Mouse (Mus musculus): ENCODE measurements around the gene Arhgef17. TPM values are rescaled to one million over a fixed set of nuclear protein-coding genes. Genes with fewer than 3 reads are reported as not detected.

Arhgef17 gene
- 10 to 100 TPM in 1 of 2 experiments, 1 to 10 TPM in 1; 7.0 to 54.2 TPM for polyA plus RNA-seq (2012; fragmentation: generic; extraction: Trizol)

GRCm38 (mm10) chr7:100931926-100932480 is at the start of gene Arhgef17:
TSS of gene Arhgef17 (minus strand) at chr7:100932107.

GRCm38 (mm10) chr7:100974135-100974903 is 42.4 kb upstream of the Arhgef17 start, which contains the start of gene P2ry6:
TSS of gene P2ry6 (minus strand) at chr7:100974649.

GRCm38 (mm10) chr7:100862828-100863638 is 68.9 kb downstream of the Arhgef17 start, which contains the start of gene Relt:
TSS of gene Relt (minus strand) at chr7:100863446.

Other genes starting within 250 kb of the Arhgef17 start
- gene Fam168a, start 225.5 kb downstream of the Arhgef17 start, polyA plus RNA-seq (2012; fragmentation: generic; extraction: Trizol): 10 to 100 TPM in 1 of 2 experiments, 1 to 10 TPM in 1; 3.7 to 24.4 TPM
- 1 to 10 TPM; 4.5 to 4.6 TPM for gene Relt, start 68.7 kb downstream of the Arhgef17 start, polyA plus RNA-seq (2012; fragmentation: generic; extraction: Trizol)
- gene P2ry6, start 42.5 kb upstream of the Arhgef17 start, polyA plus RNA-seq (2012; fragmentation: generic; extraction: Trizol): under 1 TPM; 0.13 to 0.34 TPM
- 1 to 10 TPM; 1.4 to 3.4 TPM for gene P2ry2, start 80.8 kb upstream of the Arhgef17 start, polyA plus RNA-seq (2012; fragmentation: generic; extraction: Trizol)
- gene Fchsd2, start 160.8 kb upstream of the Arhgef17 start, polyA plus RNA-seq (2012; fragmentation: generic; extraction: Trizol): 1 to 10 TPM in 1 of 2 experiments, under 1 TPM in 1; 0.32 to 4.5 TPM